Mouse (Mus musculus) brain, embryonic 14.5 days (tissue): Measurements from ENCODE around the gene Pnpla2. TPM values are rescaled to one million over a fixed set of nuclear protein-coding genes. Genes with fewer than 3 reads are reported as not detected.
"Not testable (repeated sequence)": the region's sequence is repeated elsewhere in the genome, so short reads cannot be mapped to it uniquely, and the experiment has no call there.

ENCODE experiments used
- DNase-seq: peaks from one replicate; pipeline ENCODE4 v3.0.0-alpha.2; 2011; ENCODE audit warnings: low read depth
- CTCF ChIP-seq: fragments of 200-500 bp; IDR thresholded peaks from 2 replicates; pipeline ENCODE4 v1.5.1; 2012; ENCODE audit warnings: inconsistent platforms, mild to moderate bottlenecking, moderate library complexity, borderline replicate concordance; ENCODE audit not compliant: insufficient read depth, insufficient read length; ENCODE audit errors: extremely low read depth
- POLR2A ChIP-seq: fragments of 200-500 bp; IDR thresholded peaks from 2 replicates; pipeline ENCODE4 v1.6.1; 2012; ENCODE audit warnings: mild to moderate bottlenecking, inconsistent platforms, borderline replicate concordance; ENCODE audit not compliant: poor library complexity, insufficient read depth, insufficient read length, severe bottlenecking; ENCODE audit errors: extremely low read depth
- polyA plus RNA-seq: library from polyadenylated mRNA; depleted of rRNA; stranded (reverse); fragments of >200 nt; gene quantifications from 2 replicates; pipeline ENCODE4 v1.2.3, GENCODE M21; 2012

The Pnpla2 gene
- polyA plus RNA-seq, 1 experiment, result 19.8 TPM

DNA sequence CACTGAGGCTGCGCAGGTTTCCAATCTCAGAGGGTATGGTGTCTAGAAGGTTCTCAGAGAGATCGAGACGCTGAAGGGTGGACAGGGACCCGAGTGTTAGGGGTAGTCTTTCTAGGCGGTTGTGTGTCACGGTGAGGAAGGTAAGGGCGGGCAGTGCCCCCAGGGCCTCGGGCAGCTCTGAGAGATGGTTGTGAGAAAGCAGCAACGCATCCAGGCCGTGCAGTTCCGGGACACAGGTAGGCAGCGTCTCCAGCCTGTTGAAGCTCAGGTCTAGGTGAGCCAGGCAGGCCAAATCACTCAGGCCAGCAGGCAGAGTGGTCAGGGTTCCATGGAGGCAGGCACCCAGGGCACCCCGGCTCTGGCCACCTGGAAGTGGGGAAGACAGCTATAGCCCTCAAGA is 12.8 kb upstream of the Pnpla2 start:
- TF ChIP-seq POLR2A, result no peak
- TF ChIP-seq CTCF, result no peak
- no peak for DNase-seq

DNA sequence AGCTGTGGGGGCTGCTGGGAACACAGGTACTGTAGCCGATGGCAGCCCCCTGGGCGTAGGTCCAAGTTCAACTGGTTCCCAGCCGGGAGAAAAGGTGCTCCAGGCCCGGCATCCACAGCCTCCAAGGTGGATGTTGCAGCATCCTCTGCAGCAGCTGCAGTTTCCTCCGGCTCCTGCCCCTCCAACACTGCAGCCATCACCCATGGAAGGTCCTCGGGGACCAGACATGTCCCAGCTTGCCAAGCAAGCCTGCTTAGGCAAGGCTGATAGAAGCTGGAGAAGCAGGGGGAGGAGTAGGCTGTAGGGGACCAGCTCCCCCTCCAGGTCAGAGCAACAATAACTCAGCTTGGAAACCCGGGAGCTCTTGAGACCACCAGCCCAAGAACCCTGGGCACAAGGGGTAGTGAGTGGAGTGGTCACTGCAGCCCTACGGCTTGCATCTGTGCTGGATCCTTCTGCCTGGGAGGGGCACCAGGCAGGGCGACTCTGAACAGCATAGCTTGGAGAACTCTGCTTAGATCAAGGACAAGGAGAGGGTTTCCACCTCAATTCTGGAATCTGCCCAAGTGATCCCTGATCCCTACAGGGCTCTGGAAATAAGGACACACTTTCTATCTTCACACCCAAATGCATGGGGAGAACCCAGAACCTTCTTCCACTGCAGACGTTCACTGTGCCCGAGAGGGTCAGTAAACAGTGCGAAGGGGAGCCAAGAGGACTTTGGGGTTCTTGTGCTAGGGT is 11.7 kb upstream of the Pnpla2 start:
- TF ChIP-seq CTCF, result 0 out of 2 replicates have a peak, but pooled peaks have one; percentile 19
- TF ChIP-seq POLR2A, result no peak
- DNase-seq, result peak; percentile 77

DNA sequence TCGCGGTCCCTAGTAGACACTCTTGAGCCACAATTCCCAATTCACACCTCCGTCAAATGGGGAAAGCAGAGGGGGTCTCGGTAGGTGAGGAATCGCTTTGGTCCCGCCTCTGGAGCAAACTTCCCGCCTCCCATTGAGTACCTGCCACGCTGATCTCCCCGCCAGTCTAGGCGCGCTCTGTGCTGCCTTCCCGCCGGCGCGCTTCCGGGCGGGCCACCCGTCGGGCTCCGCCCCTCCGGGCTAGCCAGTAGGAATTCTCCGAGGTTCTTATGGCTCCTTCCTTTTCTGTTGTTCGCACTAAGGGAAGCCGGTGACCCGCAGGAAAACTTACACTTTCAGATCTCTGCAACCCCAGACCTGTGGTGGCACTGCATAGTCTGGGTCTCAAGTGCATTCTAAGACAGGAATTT is 11.2 kb upstream of the Pnpla2 start, which contains the start of gene Pidd1:
Pidd1 (minus strand) TSS at position 198 of the 410 bp plus-strand sequence.
- TF ChIP-seq CTCF (no peak), POLR2A (peak; percentile 44; the same call in 1 of the 2 replicates)
- DNase-seq, result peak; percentile 86

DNA sequence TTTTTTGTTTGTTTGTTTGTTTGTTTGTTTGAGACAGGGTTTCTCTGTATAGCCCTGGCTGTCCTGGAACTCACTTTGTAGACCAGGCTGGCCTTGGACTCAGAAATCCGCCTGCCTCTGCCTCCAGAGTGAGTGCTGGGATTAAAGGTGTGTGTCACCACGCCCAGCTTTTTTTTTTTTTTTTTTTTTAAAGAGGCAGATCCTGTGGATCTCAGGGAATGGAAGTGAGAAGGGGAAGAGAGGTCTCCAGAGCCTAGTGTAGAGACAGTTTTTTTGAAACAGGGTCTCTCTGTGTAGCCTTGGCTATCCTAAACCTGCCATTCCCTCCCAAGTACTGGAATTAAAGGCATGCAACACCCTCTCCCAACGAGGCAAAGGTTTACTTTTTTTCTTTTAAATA is 8.6 kb upstream of the Pnpla2 start:
- not testable (repeated sequence) for DNase-seq

DNA sequence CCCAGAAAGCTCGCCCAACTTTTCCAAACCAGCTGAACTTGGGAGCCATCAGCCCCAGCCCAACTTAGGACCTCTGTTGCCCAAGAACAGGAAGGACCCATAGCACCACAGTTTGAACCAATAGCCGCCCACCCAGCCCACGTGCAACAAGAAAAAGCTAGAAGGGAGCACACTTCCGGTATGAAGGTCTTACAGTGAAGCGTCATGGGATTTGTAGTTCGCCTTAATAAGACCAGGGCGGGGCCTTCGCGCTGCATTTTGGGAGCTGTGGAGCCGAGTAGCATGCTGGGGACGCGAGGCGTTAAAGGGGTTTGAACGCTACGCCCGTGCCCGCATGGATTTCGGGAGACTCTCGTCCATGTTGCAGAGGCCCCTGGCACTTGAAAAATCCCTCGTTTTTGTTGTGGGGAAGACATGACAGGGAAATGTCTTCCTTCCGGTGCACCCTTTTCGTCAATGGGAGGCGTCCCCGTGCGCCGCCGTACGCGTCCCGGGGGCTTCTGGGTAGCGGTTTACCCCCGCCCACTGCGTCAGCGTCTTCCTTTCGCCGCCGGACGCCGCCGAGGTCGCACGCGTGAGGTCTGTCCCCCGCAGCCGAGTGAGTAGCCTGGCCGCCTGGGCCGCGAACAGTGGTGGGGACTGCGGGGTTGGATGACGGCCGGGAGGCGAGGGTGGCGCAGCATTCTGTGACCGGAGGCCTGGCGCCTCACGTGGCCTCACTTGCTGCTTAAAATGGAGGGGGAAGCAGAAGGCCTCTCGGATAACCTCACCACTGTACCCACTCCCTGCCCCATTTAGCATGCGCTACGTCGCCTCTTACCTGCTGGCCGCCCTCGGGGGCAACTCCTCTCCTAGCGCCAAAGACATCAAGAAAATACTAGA is 7.6 kb upstream of the Pnpla2 start, which contains the start of gene Rplp2:
Rplp2 (plus strand) TSS at position 261 of the 882 bp plus-strand sequence.
- TF ChIP-seq CTCF (no peak), POLR2A (peak; percentile 83)
- DNase-seq, result peak; percentile 98

DNA sequence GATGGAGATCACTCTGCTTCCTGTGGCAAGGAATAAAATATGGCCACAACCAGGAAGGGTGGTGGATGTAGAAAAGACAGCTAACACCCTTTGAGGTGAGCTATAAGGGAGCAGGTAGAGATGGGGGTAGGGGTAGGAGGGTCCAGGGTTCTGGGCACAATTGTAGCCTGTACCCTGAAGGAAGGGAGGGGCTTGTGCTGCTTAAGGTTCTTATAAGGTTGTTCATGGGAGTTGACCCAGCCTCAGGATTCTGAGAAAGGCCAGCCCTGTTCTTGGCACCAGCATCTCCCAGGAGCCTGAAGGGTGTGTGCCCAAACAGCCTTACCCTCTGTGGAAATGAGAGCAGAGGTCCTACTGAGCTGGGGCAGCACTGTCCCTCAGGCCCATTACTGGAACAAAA is 3.1 kb upstream of the Pnpla2 start:
- no peak for DNase-seq
- no peak for TF ChIP-seq CTCF
- no peak for TF ChIP-seq POLR2A

DNA sequence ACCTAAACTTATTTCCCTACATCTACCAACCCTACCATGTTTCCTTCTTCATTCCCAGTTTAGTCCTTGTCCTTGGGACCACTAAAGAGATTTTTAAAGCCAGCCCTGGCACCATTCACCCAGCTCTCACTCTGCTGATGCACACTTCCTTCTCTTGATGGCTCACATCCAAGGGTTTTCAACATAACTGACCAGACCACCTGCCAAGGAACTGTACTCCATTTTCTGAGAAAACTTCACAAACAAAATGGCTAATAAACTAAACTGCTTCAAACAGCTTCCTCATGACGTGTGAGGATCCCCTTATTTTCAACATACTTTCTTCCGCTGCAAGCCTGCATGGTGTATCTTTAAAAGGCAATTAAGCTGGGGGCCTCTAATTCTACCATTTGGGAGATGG is 1.4 kb upstream of the Pnpla2 start:
- TF ChIP-seq CTCF (no peak), POLR2A (no peak)
- no peak for DNase-seq

DNA sequence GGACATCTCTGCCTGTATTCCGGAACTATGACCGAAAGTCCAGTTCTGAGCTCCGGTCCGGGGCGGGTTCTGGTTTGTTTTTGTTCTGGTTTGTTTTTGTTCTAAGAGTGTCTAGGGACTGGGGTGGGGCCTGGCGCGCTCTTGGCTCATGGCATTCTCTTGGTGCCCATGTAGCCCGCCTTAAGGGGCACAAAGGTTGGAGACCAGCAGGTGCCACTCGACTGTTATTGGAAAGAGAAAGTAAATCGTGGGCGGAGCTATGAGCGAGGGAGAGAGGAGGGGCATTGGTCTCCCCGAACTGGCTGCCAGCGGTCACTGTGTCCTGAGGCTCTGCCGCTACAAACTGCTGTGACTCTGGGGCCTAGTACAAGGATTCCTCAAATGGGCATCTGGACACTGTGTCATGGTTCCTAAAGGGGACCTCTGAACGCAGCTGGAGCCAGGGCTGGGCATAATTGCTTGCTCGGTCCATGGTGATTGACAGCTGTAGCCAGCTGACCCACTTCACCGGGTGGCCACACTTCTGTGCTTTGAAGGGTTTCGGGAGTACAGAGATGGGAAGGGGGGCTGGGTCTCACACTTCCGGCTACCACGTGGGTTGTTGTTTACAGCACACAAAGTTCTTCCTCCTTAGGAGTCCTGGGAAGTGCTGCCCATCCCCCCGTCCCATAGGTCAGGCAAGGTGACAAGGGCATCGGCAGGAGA is 764 bp downstream of the Pnpla2 start:
- DNase-seq, result peak; percentile 59
- TF ChIP-seq CTCF (no peak), POLR2A (no peak)

DNA sequence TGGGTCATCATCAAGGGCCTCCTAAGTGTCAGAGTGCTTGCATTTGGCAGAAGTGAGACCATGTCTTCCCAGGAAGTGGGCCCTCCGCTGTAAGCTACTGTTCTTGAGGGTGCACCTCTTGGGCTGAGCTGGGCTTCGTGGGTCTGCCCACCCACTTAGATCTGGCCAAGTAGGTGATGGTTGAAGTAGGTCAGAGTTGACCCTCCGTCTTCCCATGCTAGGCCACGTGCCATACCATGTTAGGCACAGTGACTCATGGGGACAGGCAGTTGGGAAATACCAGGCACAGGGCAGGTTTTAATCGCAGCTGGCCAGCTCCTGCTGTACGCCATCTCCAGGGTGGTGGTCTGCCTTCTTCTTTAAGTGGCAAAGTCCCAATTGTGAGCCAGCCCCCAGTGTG is 1.7 kb downstream of the Pnpla2 start:
- TF ChIP-seq POLR2A (no peak), CTCF (no peak)
- no peak for DNase-seq

DNA sequence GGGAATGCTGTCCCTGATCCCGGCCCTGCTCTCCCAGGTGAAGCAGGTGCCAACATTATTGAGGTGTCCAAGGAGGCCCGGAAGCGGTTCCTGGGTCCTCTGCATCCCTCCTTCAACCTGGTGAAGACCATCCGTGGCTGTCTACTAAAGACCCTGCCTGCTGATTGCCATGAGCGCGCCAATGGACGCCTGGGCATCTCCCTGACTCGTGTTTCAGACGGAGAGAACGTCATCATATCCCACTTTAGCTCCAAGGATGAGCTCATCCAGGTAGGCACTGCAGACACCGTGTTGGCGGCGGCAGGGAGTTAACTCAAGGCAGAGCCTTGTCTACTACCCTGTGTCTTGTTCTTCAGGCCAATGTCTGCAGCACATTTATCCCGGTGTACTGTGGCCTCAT is 2.2 kb downstream of the Pnpla2 start:
- DNase-seq, result no peak
- TF ChIP-seq POLR2A, result no peak
- TF ChIP-seq CTCF, result no peak

DNA sequence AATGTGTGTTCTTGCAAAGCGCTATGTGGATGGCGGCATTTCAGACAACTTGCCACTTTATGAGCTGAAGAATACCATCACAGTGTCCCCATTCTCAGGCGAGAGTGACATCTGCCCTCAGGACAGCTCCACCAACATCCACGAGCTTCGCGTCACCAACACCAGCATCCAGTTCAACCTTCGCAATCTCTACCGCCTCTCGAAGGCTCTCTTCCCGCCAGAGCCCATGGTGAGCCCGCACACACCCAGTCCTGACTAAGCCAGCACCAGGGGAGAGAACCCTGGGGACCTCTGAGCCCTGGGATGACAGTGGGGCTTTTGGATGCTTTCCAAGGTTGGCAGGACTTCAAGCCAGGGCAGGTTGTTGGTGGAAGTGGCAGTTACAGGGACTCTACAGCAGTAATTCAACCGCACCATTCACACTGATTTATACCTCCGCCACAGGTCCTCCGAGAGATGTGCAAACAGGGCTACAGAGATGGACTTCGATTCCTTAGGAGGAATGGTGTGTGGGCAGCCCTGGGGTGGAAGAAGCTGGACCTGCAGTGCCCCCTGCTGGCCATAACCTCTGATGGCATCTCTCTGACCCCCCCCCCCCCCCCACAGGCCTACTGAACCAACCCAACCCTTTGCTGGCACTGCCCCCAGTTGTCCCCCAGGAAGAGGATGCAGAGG is 3.1 kb downstream of the Pnpla2 start:
- TF ChIP-seq CTCF (peak; percentile 55), POLR2A (no peak)
- no peak for DNase-seq

DNA sequence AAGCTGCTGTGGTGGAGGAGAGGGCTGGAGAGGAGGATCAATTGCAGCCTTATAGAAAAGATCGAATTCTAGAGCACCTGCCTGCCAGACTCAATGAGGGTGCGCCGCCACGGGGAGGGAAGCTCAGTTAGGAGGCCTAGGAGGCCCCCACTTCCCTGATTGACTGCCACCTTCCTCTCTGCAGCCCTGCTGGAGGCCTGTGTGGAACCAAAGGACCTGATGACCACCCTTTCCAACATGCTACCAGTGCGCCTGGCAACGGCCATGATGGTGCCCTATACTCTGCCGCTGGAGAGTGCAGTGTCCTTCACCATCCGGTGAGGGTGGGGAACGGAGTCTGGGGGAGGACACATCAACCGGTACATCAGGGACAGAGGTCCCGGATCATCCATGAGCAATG is 3.7 kb downstream of the Pnpla2 start:
- no peak for DNase-seq
- TF ChIP-seq CTCF (no peak), POLR2A (no peak)
